Mouse (Mus musculus) gastrocnemius, postnatal 14 days (tissue): ENCODE results near the gene Greb1. TPM values are rescaled to one million over a fixed set of nuclear protein-coding genes. Genes with fewer than 3 reads are reported as not detected.
A peak's percentile ranks its signal among the peaks of the same experiment; 100 is the strongest.

Source experiments
- DNase-seq: peaks from one replicate; pipeline ENCODE4 v3.0.0; 2021; ENCODE audit warnings: mixed read lengths
- intact Hi-C: fragments of 180-260 bp; cut with DNase I; formaldehyde crosslinking; loops from one replicate; pipeline ENCODE4 v1.15.1; 2025; ENCODE audit warnings: low total_unique reads
- microRNA-seq, 2 experiments: library from miRNA; unstranded; fragments of <30 nt; microRNA quantifications; one replicate each; pipeline ENCODE4 v1.2.0; 2021
- total RNA-seq, 2 experiments: library from RNA; stranded (reverse); gene quantifications; 2 replicates each; pipeline ENCODE4 v1.2.3; 2021

Gene Greb1
- total RNA-seq, 2 experiments from 2014 or later: 0.70 to 1.1 TPM

DNA sequence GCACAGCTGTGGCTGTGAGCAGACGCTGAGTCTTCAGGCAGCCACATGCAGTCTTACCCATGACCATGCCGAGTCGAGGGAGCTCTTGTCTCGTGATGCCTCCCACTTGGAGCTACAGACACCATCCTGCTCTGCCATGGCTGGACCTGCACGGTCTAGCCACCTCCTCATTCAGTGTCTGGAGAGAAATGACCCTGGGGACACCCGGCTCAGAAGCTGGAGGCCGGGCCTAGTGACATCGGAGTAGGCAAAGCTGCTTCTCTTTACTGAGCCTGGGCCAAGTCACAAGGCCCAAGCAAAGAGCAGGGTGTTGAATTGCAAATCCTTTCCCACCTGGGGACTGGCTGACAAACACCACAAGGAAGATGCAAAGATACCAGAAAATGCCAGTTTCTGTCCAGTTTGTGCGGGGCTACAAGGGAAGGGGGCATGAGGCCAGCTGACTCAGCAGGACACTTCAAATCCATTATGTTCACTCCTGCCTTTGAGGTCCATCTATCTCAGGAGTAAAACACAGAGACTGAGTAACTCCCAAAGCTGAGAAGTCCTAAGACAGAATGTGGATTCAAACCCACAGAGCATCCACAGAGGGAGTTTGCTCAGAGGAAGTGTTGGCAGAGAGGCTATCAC is 153.8 kb downstream of the Greb1 start:
- intact Hi-C loops: no loop called here
- peak; percentile 40 for DNase-seq

DNA sequence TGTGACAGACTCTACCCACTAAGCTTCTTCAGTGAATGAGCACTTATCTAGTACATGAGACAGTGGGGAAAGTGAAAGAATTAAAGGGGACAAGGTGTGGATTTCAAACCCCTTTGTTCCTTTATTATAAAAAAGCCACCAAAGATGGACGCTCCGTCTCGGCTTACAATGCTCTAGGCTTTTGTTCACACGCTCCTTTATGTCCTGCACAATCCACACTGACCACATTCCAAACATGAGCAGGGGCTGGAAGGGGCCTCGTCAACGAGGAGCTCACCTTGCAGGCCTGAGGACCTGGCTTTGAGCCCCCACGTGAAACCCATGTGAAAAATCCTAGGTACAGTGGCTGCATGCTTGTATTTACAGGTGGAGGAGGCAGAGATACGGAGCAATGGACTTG is 156.0 kb downstream of the Greb1 start:
- intact Hi-C loops: no loop called here
- DNase-seq: no peak

DNA sequence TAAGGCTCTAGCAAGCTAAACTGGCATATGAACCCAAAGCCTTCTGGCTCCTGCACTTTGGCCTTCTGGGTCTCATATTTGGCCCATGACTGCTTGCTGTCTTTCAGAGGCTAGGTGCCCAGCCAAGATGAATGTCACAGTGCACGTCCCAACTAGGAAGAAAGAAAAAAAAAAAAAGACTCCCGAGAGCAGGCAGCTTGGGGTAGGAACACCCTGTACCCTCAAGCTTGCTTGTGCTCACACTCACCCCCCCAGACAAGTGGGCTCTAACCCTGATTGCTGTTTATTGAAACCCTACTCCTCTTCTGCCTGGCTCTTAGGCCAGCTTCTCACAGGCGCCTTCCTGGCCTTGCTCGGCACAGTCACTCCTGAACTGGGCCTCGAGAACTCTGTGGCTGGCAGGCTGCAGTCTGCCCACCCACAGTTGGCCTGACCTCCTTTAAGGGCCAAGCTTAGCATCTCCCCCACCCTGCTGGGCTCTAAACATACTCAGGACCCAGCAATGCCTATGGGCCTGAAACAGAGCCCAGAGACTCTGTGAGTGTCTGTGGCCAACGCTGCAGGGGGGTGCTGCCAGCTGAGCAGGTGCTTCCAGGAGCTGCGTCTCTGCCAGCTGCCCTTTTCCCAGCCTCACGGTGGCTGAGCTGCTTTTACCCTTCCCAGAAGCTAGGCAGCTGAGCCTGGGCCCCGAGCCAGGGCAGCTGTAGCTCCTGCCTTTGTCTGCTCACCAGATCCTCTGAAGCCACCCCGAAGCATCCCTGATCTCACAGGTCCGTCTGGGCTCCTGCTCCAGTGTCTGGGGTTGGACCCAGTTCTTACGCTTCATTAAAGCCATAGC is 157.0 kb downstream of the Greb1 start:
- intact Hi-C loops: no loop called here
- DNase-seq: peak; percentile 85

DNA sequence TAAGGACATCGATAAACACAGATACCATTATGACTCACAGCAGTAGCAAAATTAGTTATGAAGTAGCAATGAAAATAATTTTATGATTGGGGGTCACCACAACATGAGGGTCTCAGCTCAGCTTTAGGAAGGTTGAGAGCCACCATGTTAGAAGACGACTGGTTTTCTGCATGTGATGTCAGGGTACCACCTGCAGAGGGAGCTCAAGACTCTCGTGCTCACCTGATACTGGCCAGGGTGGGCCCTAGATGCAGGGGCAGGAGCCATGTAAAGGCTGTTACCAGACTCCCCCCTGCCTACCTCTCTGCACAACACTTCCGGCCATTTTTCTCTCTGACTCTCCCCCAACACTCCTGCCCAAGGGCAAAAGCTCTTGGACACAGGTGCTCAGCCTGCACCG is 158.7 kb downstream of the Greb1 start:
- no peak for DNase-seq
- intact Hi-C loops: no loop called here

DNA sequence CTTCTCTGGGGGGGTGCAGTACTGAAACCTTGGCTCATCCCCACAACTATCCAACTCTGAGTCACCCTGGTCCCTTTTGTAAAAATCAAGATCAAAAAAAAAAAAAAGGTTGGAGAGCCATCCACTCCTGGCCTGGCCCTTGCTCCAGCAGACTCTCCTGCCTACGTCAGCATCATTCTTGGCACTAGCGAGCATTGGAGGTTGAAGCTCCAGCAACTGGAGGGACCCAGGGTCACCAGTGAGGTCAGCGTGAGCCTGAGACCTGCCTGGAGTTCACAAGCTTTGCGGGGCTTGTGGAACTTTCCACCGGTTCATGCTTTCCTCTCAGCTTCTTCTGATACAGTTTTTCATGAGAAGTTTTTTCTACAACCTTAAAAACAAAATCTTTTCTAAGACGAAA is 160.6 kb downstream of the Greb1 start:
- DNase-seq: peak; percentile 32
- intact Hi-C loops: no loop called here

DNA sequence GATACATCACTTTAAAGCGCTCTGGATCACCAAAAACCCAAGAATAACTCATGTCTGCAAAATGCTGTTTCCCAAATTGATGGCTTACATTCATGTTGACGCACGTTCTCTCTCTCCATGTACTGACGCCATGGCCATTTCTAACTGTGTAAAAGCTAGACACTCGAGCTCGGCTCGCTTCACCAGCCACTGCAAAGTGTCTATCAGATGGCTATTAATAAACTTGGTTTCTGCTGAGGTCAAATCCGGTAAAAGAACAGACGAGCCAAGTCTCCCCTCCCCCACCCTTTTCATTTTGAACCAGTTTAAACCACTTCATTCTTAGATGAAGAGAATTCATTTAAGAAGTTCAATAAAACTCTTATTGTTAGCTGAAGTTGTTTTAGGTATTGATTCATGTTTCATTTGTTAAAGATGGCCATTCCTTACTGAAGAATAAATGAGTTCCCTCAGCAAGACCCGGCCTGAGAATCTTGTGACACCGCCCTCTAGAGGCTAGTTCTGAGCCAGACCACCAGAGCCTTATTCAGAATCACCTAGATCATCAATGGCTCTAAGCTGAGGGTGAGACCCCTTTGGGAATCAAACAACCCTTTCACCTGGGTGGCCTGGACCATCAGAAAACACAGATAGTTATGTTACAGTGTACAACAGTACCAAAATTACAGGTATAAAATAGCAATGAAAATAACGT is 161.5 kb downstream of the Greb1 start:
- DNase-seq: no peak
- intact Hi-C loops: no loop called here

DNA sequence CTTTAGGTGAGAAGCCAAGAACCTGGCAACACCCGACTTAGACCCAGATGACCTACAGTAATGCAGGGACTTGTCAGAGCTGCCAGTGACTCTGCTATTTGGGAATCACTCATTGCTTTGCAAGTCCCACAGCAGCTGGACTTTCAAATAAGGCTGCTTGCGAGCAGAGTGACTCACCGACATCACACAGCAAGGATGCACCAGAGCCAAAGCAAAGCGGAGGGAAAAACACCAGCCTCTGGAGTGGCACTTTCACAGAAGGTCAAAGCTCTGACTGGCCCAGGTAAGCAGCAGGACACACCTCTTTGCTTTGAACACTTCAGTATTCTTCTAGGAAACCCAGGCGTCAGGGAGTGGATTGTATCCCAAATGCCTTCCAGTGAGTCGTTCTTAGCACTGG is 164.9 kb downstream of the Greb1 start:
- no peak for DNase-seq
- intact Hi-C loops: no loop called here

DNA sequence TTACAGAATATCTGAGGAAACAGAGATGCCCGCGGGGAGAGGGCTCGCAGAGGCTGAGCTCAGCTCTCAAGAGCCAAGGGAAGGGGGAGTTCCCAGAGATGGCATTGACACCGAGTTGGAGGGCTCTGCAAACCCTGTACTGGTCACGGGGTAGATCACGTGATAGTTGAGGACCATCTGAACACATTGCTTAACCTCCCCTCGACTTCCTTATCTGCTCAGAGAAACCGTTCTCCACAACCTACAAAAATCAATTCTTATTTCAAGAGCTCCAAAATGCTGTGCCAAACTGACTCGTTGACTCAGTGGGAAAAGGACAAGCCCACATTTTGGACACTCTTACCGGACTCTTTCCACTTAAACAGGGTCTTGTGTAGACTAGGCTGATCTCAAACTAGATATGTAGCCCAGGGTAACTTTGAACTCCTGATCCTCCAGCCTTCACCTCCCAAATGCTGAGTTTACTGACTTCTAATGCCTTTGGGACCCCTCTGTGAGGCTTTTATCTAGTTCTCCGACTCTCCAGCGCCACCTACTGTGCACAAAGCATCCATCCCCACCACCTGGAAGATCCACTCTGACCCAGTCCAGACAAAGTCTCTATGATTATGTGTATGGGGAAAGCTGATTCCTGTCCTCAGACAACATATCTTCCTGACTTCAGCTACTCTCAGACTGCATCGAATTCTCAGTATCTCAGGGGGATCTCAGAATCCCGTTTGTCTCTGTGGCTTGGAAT is 166.4 kb downstream of the Greb1 start:
- intact Hi-C loops: loop anchor here (5.0 kb wide), 1 partner anchor 67 kb away; no protein-coding TSS in a partner anchor
- peak; percentile 50 for DNase-seq

DNA sequence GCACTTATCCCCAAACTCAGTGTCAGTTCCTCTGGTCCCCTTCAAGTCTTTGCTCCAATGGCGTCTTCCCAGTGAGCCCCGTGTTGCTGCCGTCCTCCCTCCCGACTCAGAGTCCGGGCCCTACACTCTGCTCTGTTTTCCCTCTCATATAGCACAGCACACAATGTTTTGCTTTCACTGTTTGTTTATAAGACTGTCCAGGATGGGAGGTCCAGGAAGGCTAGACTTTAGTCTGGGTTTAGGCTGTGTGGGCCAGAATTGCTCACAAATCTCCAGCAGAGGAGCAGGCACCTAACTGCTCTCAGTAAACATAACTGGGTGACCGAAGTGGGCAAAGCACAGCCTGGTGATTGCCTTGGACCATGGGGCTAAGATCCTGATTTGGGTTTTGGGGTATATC is 167.5 kb downstream of the Greb1 start:
- intact Hi-C loops: loop anchor here (5.0 kb wide), 1 partner anchor 66 kb away; no protein-coding TSS in a partner anchor
- no peak for DNase-seq

DNA sequence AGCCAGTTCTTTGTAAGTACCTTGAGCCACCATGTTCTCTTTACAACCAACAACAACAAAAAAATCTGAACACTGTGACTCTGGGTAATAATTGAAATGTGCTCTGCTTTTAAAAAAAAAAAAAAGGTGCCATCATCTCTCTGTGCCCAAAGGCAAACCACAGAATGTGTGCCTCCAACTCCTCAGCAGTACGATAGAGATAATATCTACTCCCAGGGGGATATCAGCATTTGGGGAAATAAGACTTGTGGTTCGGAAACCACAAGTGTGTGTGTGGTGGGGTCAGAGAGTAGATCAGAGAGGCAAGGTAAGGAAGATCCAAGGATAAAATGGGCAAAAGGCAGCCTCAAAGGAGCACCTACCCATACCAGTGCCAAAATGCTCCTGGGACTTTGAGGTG is 169.3 kb downstream of the Greb1 start:
- no peak for DNase-seq
- intact Hi-C loops: loop anchor here (5.0 kb wide), 1 partner anchor 64 kb away; no protein-coding TSS in a partner anchor

DNA sequence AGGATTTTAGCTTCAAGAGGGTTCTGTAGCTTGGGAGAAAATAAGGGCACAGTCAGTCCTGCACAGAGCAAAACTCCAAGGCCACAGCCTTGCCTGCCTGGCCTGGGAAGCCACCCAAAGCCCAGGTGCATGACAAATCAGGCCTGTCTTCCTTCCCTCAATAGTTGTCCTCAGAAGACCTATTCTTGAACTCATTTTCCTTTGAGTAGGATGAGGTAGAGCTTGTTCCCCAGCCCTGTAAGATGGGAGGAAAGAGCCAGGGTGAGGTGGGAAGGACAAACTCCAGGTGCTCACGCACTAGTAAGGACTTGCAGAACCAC is 169.9 kb downstream of the Greb1 start:
- intact Hi-C loops: loop anchor here (5.0 kb wide), 1 partner anchor 64 kb away; no protein-coding TSS in a partner anchor
- DNase-seq: no peak

DNA sequence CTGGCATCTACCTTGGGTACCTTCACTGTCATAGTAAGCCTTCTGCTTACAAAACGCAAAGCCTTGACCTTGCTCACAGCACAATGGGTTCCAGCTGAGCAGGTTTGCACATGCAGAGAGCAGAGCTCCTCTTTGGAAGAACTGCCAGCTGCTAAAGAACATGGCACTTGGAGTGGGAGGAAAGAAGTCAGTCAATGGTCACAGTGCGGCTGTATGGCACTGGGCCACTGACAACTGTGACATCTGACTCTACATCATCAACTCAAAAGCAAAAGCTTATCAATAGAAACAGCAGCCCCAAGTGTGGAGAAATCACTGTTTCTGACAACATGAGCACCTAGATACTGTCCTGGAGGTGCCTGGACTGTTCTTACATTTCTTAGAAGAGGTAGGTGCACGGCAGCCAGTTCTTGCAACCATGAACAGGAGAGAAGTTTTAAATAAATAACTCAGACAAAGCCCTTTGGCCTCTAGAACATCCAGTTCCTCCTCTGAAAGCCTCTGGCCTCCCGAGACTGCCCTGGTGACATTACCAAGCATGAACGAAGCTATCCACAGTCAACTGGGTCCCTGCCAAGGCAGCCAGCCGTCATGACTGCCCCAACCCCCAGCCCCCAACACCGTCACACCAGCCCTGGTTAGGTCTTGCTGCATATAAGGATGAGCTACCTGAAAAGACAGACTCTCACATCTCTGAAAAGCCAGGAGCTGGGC is 170.4 kb downstream of the Greb1 start:
- intact Hi-C loops: loop anchor here (5.0 kb wide), 1 partner anchor 63 kb away; no protein-coding TSS in a partner anchor
- DNase-seq: peak; percentile 16

Small RNAs within 50 kb of the gene (microRNA-seq; reads per million reads assigned to microRNA genes)
- gene Gm44305: 0 reads per million in 2 experiments

Other genes starting within 250 kb of the Greb1 start
- 100 to 1,000 TPM in 1 of 2 experiments, 10 to 100 TPM in 1; 46.2 to 117 TPM for gene Lpin1, start 189.9 kb downstream of the Greb1 start, total RNA-seq
- 1 to 10 TPM; 1.5 to 1.7 TPM for gene Ntsr2, start 147.5 kb downstream of the Greb1 start, total RNA-seq
- 10 to 100 TPM; 55.0 to 62.3 TPM for gene E2f6, start 10.1 kb upstream of the Greb1 start, total RNA-seq
- 10 to 100 TPM; 71.6 to 76.3 TPM for gene Rock2, start 94.0 kb upstream of the Greb1 start, total RNA-seq
- 1 to 10 TPM; 1.8 TPM for gene Pqlc3, start 199.5 kb upstream of the Greb1 start, total RNA-seq
- gene 2410004P03Rik, start 210.8 kb upstream of the Greb1 start, total RNA-seq: not detected